Mouse (Mus musculus) neural tube, embryonic 14.5 days (tissue): ENCODE results near the gene Gm21969. TPM values are rescaled to one million over a fixed set of nuclear protein-coding genes. Genes with fewer than 3 reads are reported as not detected.

Experiments used
- microRNA-seq: library from miRNA; unstranded; fragments of <30 nt; microRNA quantifications from one replicate; pipeline ENCODE4, GENCODE M21; 2016
- polyA plus RNA-seq: library from polyadenylated mRNA; unstranded; fragments of >200 nt; fragmentation: Nextera tagmentation; extraction: Ambion mirVana; gene quantifications from 2 replicates; pipeline ENCODE4 v1.2.1, GENCODE M21; 2014

The Gm21969 gene
- polyA plus RNA-seq, 1 experiment from 2014 or later = not detected

Small RNA genes lying within 50 kb of the gene (microRNA-seq; reads per million reads assigned to microRNA genes)
- gene Gm25571 (not detected), gene Mir7020 (not detected)

Other genes starting within 250 kb of the Gm21969 start
- 7.2 TPM in 2 replicates for gene Iffo2, start 72.6 kb upstream of the Gm21969 start, polyA plus RNA-seq
- 13.5 and 21.7 TPM in 2 replicates for gene Aldh4a1, start 19.7 kb downstream of the Gm21969 start, polyA plus RNA-seq
- gene Tas1r2, start 50.4 kb downstream of the Gm21969 start, polyA plus RNA-seq = not detected in 2 replicates
- 0.19 and 0.27 TPM in 2 replicates for gene Pax7, start 230.3 kb downstream of the Gm21969 start, polyA plus RNA-seq